Mouse (Mus musculus) CH12.LX (cell line): ENCODE results near the gene Kirrel2. TPM values are rescaled to one million over a fixed set of nuclear protein-coding genes. Genes with fewer than 3 reads are reported as not detected.
"Not testable (repeated sequence)": the region's sequence is repeated elsewhere in the genome, so short reads cannot be mapped to it uniquely, and the experiment has no call there.

Experiments used
- DNase-seq: peaks from one replicate; pipeline ENCODE4 v3.0.0-alpha.2; 2013; ENCODE audit errors: extremely low read depth
- H3K27ac ChIP-seq: 2 replicates; pipeline ENCODE4 v1.5.1; 2012; ENCODE audit warnings: low read depth, mild to moderate bottlenecking, control low read depth, moderate library complexity; ENCODE audit not compliant: insufficient read depth
- H3K27me3 ChIP-seq: replicated peaks from 2 replicates; pipeline ENCODE3; 2012; ENCODE audit warnings: inconsistent platforms
- H3K36me3 ChIP-seq, 2 experiments: replicated peaks in 1 of 2; 2 replicates each; pipeline versions ENCODE3 to v1.6.1; 2012; ENCODE audit warnings: inconsistent platforms in 1 of 2, low read length in 1 of 2, mild to moderate bottlenecking in 1 of 2, mixed read lengths in 1 of 2, moderate library complexity in 1 of 2; ENCODE audit not compliant: control insufficient read depth in 1 of 2, insufficient read depth in 1 of 2
- H3K4me1 ChIP-seq, 2 experiments: 2 replicates each; pipeline ENCODE4 v1.6.1; 2012; ENCODE audit warnings: inconsistent platforms in 1 of 2, moderate library complexity in 1 of 2; ENCODE audit not compliant: insufficient read depth in 2 of 2, control insufficient read depth in 1 of 2
- H3K4me2 ChIP-seq: 2 replicates; pipeline ENCODE4 v1.6.1; 2012; ENCODE audit warnings: low read depth, mild to moderate bottlenecking, control low read depth; ENCODE audit not compliant: poor library complexity, insufficient read depth, severe bottlenecking
- H3K4me3 ChIP-seq, 3 experiments: fragments of 150-350 bp in 1 of 3; sonication (generic) in 1 of 3; replicated peaks in 1 of 3; 2 replicates each; pipeline versions ENCODE3 to v1.5.1; 2011 to 2012; ENCODE audit warnings: low read depth in 2 of 3, low read length in 2 of 3, mild to moderate bottlenecking in 2 of 3, moderate library complexity in 2 of 3, control low read depth in 1 of 3, improper control_type of control experiment in 1 of 3, inconsistent platforms in 1 of 3, mixed read lengths in 1 of 3; ENCODE audit not compliant: poor library complexity in 1 of 3
- H3K79me2 ChIP-seq: replicated peaks from 2 replicates; pipeline ENCODE4 v1.6.1; 2012; ENCODE audit warnings: mild to moderate bottlenecking, moderate library complexity; ENCODE audit not compliant: control insufficient read depth, poor library complexity, insufficient read depth, severe bottlenecking; ENCODE audit errors: extremely low read depth
- H3K9ac ChIP-seq: 2 replicates; pipeline ENCODE4 v1.6.1; 2012; ENCODE audit warnings: low read depth, mild to moderate bottlenecking, control low read depth, moderate library complexity; ENCODE audit not compliant: insufficient read depth
- H3K9me3 ChIP-seq: replicated peaks from 2 replicates; pipeline ENCODE3; 2012; ENCODE audit warnings: low read length, inconsistent platforms, mixed read lengths
- E2F4 ChIP-seq: IDR thresholded peaks from 2 replicates; pipeline ENCODE4 v1.6.1; 2011; ENCODE audit warnings: low read depth, low read length, improper control_type of control experiment; ENCODE audit not compliant: insufficient replicate concordance
- JUND ChIP-seq: conservative IDR thresholded peaks from 2 replicates; pipeline ENCODE4 v1.6.1; 2011; ENCODE audit warnings: low read depth, low read length, improper control_type of control experiment
- MAX ChIP-seq: IDR thresholded peaks from 2 replicates; pipeline ENCODE4 v1.6.1; 2011; ENCODE audit warnings: low read length, improper control_type of control experiment
- MAZ ChIP-seq: IDR thresholded peaks from 2 replicates; pipeline ENCODE4 v1.6.1; 2012; ENCODE audit warnings: low read depth, mild to moderate bottlenecking, inconsistent platforms, low read length, improper control_type of control experiment, moderate library complexity
- NRF1 ChIP-seq: IDR thresholded peaks from 2 replicates; pipeline ENCODE4 v1.6.1; 2014; ENCODE audit warnings: low read depth, mild to moderate bottlenecking, inconsistent platforms, low read length, improper control_type of control experiment, moderate library complexity
- SIN3A ChIP-seq: IDR thresholded peaks from 2 replicates; pipeline ENCODE4 v1.6.1; 2012; ENCODE audit warnings: low read length, improper control_type of control experiment, inconsistent platforms
- dilution Hi-C: fragments of 300-500 bp; cut with MboI; formaldehyde crosslinking; loops from 2 replicates; pipeline ENCODE4 v1.14.3; 2020; ENCODE audit warnings: low sequenced_read_pairs; ENCODE audit not compliant: extremely low pct_unique_long_range_greater_than_20kb, extremely low pct_ligation_motif_present
- in situ Hi-C: fragments of 300-500 bp; cut with MboI; formaldehyde crosslinking; loops from 3 replicates; pipeline ENCODE4 v1.14.3; 2019; ENCODE audit warnings: low sequenced_read_pairs, low pct_ligation_motif_present, low pct_unique_long_range_greater_than_20kb, mixed read lengths
- polyA plus RNA-seq: library from polyadenylated mRNA; unstranded; fragments of >175 nt; gene quantifications from 2 replicates; pipeline ENCODE4 v1.2.1, GENCODE M21; 2012; ENCODE audit warnings: low read depth; ENCODE audit not compliant: insufficient read length
- total RNA-seq, 2 experiments: library from RNA; depleted of rRNA; stranded (reverse); fragments of 300-350 nt in 1 of 2; fragments of >200 nt in 1 of 2; gene quantifications; 2 replicates each; pipeline ENCODE4 v1.2.3; 2012 to 2014

The Kirrel2 gene
- total and polyA plus RNA-seq, 3 experiments: not detected

DNA sequence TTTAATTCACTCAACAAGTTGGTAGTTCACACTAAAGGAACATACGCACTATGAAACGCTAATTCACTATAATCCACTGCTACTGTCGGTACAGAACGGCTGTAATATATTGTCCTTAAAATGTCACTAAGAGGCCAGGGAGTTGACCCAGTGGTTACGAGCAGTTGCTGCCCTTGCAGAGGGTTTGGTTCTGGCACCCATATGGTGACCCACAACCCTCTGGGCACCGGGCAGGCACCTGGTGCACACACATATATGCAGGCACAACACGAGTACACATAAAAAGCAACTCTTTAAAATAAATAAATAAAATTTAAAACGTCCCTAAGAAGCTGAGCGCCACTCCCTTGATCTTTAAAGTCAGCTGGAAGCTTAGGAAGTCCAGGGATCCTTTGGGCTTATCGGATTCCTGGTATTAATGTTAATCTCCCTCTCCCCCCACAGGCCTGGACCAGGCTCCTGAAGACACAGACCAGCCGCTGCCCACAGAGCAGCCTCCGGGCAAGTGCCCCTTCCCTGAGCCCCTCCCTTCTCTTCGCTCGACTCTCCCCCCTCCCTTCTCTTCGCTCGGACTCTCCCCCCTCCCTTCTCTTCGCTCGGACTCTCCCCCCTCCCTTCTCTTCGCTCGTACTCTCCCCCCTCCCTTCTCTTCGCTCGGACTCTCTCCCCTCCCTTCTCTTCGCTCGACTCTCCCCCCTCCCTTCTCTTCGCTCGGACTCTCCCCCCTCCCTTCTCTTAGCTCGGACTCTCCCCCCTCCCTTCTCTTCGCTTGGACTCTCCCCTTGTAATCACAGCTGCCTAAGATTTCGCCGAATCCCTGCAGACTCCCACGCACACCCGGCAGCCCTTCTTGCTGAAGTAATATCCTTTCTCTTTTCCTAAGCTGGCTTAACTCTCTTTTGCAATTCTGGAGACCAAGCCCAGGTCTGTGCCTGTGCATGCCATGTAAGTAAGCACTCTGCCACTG is 20.2 kb upstream of the Kirrel2 start:
- no peaks in the 10 kb centered on the region for H3K79me2 ChIP-seq
- peaks cover 76% of the 10 kb centered on the region for H3K27me3 ChIP-seq
- TF ChIP-seq SIN3A (no peak), E2F4 (no peak), MAX (no peak), MAZ (0 out of 2 replicates have a peak, but pooled peaks have one; percentile 37)
- TF ChIP-seq, all 38 proteins: peak for 1
- Histone ChIP-seq H3K27ac (no peak overlapping the region), H3K4me1 (no peaks in the 10 kb centered on the region), H3K9ac (no peak overlapping the region), H3K4me2 (peak overlapping the region; percentile 34), H3K9me3 (no peaks in the 10 kb centered on the region), H3K4me3 (no peak overlapping the region), H3K36me3 (no peaks in the 10 kb centered on the region)
- dilution Hi-C loops: no loop called here
- no peak for DNase-seq
- in situ Hi-C loops: no loop called here

DNA sequence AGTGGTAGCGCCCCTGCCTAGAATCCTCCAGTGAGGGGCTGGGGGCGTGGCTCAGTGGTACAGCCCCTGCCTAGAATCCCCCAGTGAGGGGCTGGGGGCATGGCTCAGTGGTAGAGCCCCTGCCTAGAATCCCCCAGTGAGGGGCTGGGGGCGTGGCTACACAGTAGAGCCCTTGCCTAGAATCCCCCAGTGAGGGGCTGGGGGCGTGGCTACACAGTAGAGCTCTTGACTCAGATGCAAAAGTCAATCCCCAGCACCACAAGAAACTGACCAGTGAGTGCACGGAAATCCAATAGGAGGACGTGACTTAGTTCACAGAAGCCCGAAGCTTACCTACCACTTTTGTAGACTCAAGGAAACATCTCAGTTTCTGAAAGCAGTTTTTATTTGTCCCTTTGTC is 18.6 kb upstream of the Kirrel2 start:
- H3K4me1 ChIP-seq, DNase-seq, H3K9me3 ChIP-seq, H3K4me2 ChIP-seq, in situ Hi-C loops, H3K36me3 ChIP-seq, H3K27ac ChIP-seq, dilution Hi-C loops, H3K4me3 ChIP-seq, H3K9ac ChIP-seq, H3K79me2 ChIP-seq: not testable (repeated sequence)
- peaks cover 66% of the 10 kb centered on the region for H3K27me3 ChIP-seq

DNA sequence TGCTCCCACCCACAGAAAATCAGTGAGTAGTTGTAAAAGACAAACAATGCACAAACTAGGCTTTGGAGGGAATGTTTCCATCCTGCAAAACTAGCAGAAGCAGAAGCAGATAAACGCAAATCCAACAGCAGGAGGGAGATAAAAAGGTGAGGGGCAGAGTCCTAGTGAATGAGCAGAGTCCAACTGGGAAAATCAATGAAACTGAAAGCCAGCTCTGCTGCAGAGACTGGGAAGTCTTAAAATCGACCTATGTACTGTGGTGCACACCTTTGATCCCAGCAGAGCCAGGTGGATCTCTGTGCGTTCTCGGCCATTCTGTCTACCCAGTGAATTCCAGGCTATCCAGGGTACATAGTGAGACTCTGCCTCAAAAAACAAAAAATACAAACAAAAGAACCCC is 17.5 kb upstream of the Kirrel2 start:
- Histone ChIP-seq H3K4me1 (no peaks in the 10 kb centered on the region), H3K4me2 (no peak overlapping the region), H3K9me3 (peaks cover 4% of the 10 kb centered on the region), H3K27me3 (peaks cover 66% of the 10 kb centered on the region), H3K27ac (no peak overlapping the region), H3K9ac (no peak overlapping the region), H3K4me3 (no peak overlapping the region), H3K79me2 (no peaks in the 10 kb centered on the region), H3K36me3 (no peaks in the 10 kb centered on the region)
- dilution Hi-C loops (no loop called here), in situ Hi-C loops (loop anchor here (5.0 kb wide), 1 partner anchor 38 kb away; no protein-coding TSS in a partner anchor)
- no peak for TF ChIP-seq NRF1
- no peak for TF ChIP-seq MAZ
- TF ChIP-seq JUND: no peak
- DNase-seq: no peak
